In genomic region chr1:159238147-159238546, GRCm38 (mm10) we compare ENCODE assay signal across 17 mouse cellular contexts. TPM values are rescaled to one million over a fixed set of nuclear protein-coding genes. Genes with fewer than 3 reads are reported as not detected.
A peak's percentile ranks its signal among the peaks of the same experiment; 100 is the strongest.
DNase-seq lines count a peak whose midpoint lies in the region; ATAC-seq and TF ChIP-seq lines count a peak whose summit lies in the region.
"Had no signal": no experiment of that assay in that cellular context is flagged by ENCODE, and none has a peak within 500 bp of the region (broad histone marks: within the 10 kb centered on the region; RNA-seq: fewer than 3 reads in every experiment).

No protein-coding gene starts in this region.

- no peak overlapping the region for H3K4me3 ChIP-seq in kidney, embryonic 14.5 days (ENCODE audit: low read length)
- H3K4me3 ChIP-seq in liver, adult 2 months (ENCODE audit: insufficient read depth, low read depth, low read length), result no peak overlapping the region
- H3K4me3 ChIP-seq: heart, embryonic 10.5 days; limb, embryonic 13.5 days; neural tube, embryonic 15.5 days had no signal

- H3K27ac ChIP-seq in kidney, embryonic 14.5 days (ENCODE audit: low read depth, low read length), result no peak overlapping the region
- no peak overlapping the region for H3K27ac ChIP-seq in liver, adult 2 months (replicated peaks; ENCODE audit: insufficient read depth, low read depth, low read length)
- H3K27ac ChIP-seq: heart, embryonic 10.5 days; limb, embryonic 13.5 days; macrophage; neural tube, embryonic 15.5 days had no signal

- no peak for TF ChIP-seq CTCF in liver, adult 2 months (IDR thresholded peaks at IDR 0.05; ENCODE audit: low read depth, low read length)

- 89% methylated on average over 6 of the region's 6 CpGs for WGBS in kidney, embryonic 14.5 days
- WGBS in liver, adult 2 months, result 32% methylated on average over 6 of the region's 6 CpGs

- ATAC-seq in kidney, embryonic 14.5 days (ENCODE audit: low FRiP score, low TSS enrichment), result 0 out of 2 replicates have a peak, but pooled peaks have one; percentile 21
- peak; percentile 84 for ATAC-seq in megakaryocyte progenitor cell, adult 5-6 weeks (replicated peaks; ENCODE audit: poor library complexity)
- ATAC-seq: activated CD4-positive, CD25-positive, alpha-beta regulatory T cell, adult 4 months had no signal

- DNase-seq in kidney, postnatal 14 days, result no peak
- DNase-seq in c-Kit-negative CD71-positive TER-119-positive erythroid progenitor cells, embryonic 14.5 days (ENCODE audit: low read depth, low spot score), result peak; percentile 57
- peak; percentile 69 for DNase-seq in liver, adult 2 months (ENCODE audit: extremely low read depth, low read depth, low spot score)
- no peak for DNase-seq in cerebellum, postnatal 25 days
- no peak for DNase-seq in natural killer cell, adult 2 months (ENCODE audit: low spot score in 2 of 2)
- DNase-seq in gastrocnemius, postnatal 10 days, result no peak
- DNase-seq: cerebellum, adult 9-10 months; kidney, postnatal 25 days; retina, postnatal 1 day; thymus, adult 18-20 months had no signal

- no peak for TF ChIP-seq POLR2A in liver, adult 2 months (IDR thresholded peaks at IDR 0.05; ENCODE audit: extremely low read depth, insufficient read depth, low read length)

- no peaks in the 10 kb centered on the region for H3K27me3 ChIP-seq in kidney, embryonic 14.5 days (ENCODE audit: control insufficient read depth, insufficient read depth, low read length)
- H3K27me3 ChIP-seq in liver, adult 2 months (ENCODE audit: control insufficient read depth, insufficient read depth, low read length), result no peaks in the 10 kb centered on the region
- H3K27me3 ChIP-seq: limb, embryonic 13.5 days; neural tube, embryonic 15.5 days had no signal

- H3K4me1 ChIP-seq in kidney, embryonic 14.5 days (ENCODE audit: control insufficient read depth, insufficient read depth, low read length), result peaks cover 15% of the 10 kb centered on the region
- peaks cover 13% of the 10 kb centered on the region; the same call in 1 of the 2 replicates for H3K4me1 ChIP-seq in liver, adult 2 months (ENCODE audit: control insufficient read depth, insufficient read depth, low read length)

- peaks cover 12% of the 10 kb centered on the region; the same call in 1 of the 2 replicates for H3K36me3 ChIP-seq in kidney, embryonic 14.5 days (ENCODE audit: control insufficient read depth, insufficient read depth, low read length)
- peaks cover 9% of the 10 kb centered on the region for H3K36me3 ChIP-seq in liver, adult 2 months (ENCODE audit: control insufficient read depth, insufficient read depth, low read length)

- no peak overlapping the region for H3K4me2 ChIP-seq in kidney, embryonic 14.5 days (replicated peaks; ENCODE audit: low read depth, low read length)
- H3K4me2 ChIP-seq: limb, embryonic 13.5 days; neural tube, embryonic 15.5 days had no signal

- peaks cover 8% of the 10 kb centered on the region; the same call in 1 of the 2 replicates for H3K79me2 ChIP-seq in liver, adult 2 months (ENCODE audit: control insufficient read depth, insufficient read depth, low read length)

- H3K9ac ChIP-seq in kidney, embryonic 14.5 days (ENCODE audit: low read depth, low read length), result no peak overlapping the region
- H3K9ac ChIP-seq in liver, adult 2 months (ENCODE audit: low read depth, low read length), result no peak overlapping the region
- H3K9ac ChIP-seq: limb, embryonic 13.5 days; neural tube, embryonic 15.5 days had no signal

- H3K9me3 ChIP-seq in kidney, embryonic 14.5 days (ENCODE audit: control insufficient read depth, low read length), result no peaks in the 10 kb centered on the region
- H3K9me3 ChIP-seq: heart, embryonic 10.5 days; limb, embryonic 13.5 days; neural tube, embryonic 15.5 days had no signal

RNA-seq across cellular contexts. Expression of gene Cop1, which starts 6.0 kb away (rescaled TPM):
- polyA plus RNA-seq in kidney, embryonic 14.5 days (2014; fragmentation: Nextera tagmentation; extraction: Ambion mirVana), result 44.3 and 50.9 TPM in 2 replicates
- 94.6 and 102 TPM in 2 replicates for total RNA-seq in liver, adult 2 months (2014; rRNA removed)
- 30.4 and 31.4 TPM in 2 replicates for polyA plus RNA-seq in liver, adult 2 months (2012; rRNA removed)
- 154 and 155 TPM in 2 replicates for total RNA-seq in megakaryocyte progenitor cell, adult 5-6 weeks (2015)
- 129 and 134 TPM in 2 replicates for total RNA-seq in megakaryocyte progenitor cell, adult 5-6 weeks (2017)
- 100 to 1,000 TPM; 112 to 131 TPM for total RNA-seq in gastrocnemius, postnatal 10 days (2021)

Comparison
In these comparisons a context has a peak if more than half of its experiments do, and no peak if none do; other contexts are left out.
1. DNase-seq: peak in c-Kit-negative CD71-positive TER-119-positive erythroid progenitor cells, embryonic 14.5 days (single experiment) and liver, adult 2 months (single experiment); none in kidney, postnatal 14 days (single experiment), cerebellum, postnatal 25 days (0 of 2), natural killer cell, adult 2 months (0 of 2) and gastrocnemius, postnatal 10 days (single experiment).